Mouse (Mus musculus) embryonic facial prominence, embryonic 13.5 days (tissue): Measurements from ENCODE around the gene Hspa13. TPM values are rescaled to one million over a fixed set of nuclear protein-coding genes. Genes with fewer than 3 reads are reported as not detected.

ENCODE experiments used
- microRNA-seq: library from miRNA; unstranded; fragments of <30 nt; microRNA quantifications from one replicate; pipeline ENCODE4, GENCODE M21; 2016
- polyA plus RNA-seq: library from polyadenylated mRNA; unstranded; fragments of >200 nt; fragmentation: Nextera tagmentation; extraction: Ambion mirVana; gene quantifications from 2 replicates; pipeline ENCODE4 v1.2.1, GENCODE M21; 2015

The Hspa13 gene
- polyA plus RNA-seq, 1 experiment from 2014 or later: 36.0 TPM

Small RNA genes lying within 50 kb of the gene (microRNA-seq; reads per million reads assigned to microRNA genes)
- not detected for gene Gm22923

Other genes with a start within 250 kb of the Hspa13 start
- gene Lipi, start 181.0 kb downstream of the Hspa13 start, polyA plus RNA-seq: 0.37 and 2.2 TPM in 2 replicates
- 0.84 and 1.1 TPM in 2 replicates for gene Rbm11, start 174.3 kb downstream of the Hspa13 start, polyA plus RNA-seq